Mouse (Mus musculus) neural tube, embryonic 15.5 days (tissue): Measurements from ENCODE around the gene Pramef20. TPM values are rescaled to one million over a fixed set of nuclear protein-coding genes. Genes with fewer than 3 reads are reported as not detected.
"Not testable (repeated sequence)": the region's sequence is repeated elsewhere in the genome, so short reads cannot be mapped to it uniquely, and the experiment has no call there.

Source experiments
- ATAC-seq: fragments of 200-750 bp; cut with Nextera tagmentation; 2 replicates; pipeline ENCODE4 v1.8.0; 2017; ENCODE audit warnings: mild to moderate bottlenecking, moderate TSS enrichment, moderate library complexity; ENCODE audit not compliant: low FRiP score
- H3K27ac ChIP-seq: fragments of 300-500 bp; sonication (generic); replicated peaks from 2 replicates; pipeline ENCODE4 v1.5.1; 2015; ENCODE audit warnings: mild to moderate bottlenecking, inconsistent platforms
- H3K27me3 ChIP-seq: fragments of 300-500 bp; sonication (generic); replicated peaks from 2 replicates; pipeline ENCODE4 v1.6.1; 2015; ENCODE audit warnings: inconsistent platforms
- H3K36me3 ChIP-seq: fragments of 300-500 bp; sonication (generic); 2 replicates; pipeline ENCODE4 v1.6.1; 2015; ENCODE audit warnings: inconsistent platforms
- H3K4me1 ChIP-seq: fragments of 300-500 bp; sonication (generic); 2 replicates; pipeline ENCODE4 v1.6.1; 2015; ENCODE audit warnings: inconsistent platforms
- H3K4me2 ChIP-seq: fragments of 300-500 bp; sonication (generic); 2 replicates; pipeline ENCODE4 v1.6.1; 2015; ENCODE audit warnings: inconsistent platforms, mild to moderate bottlenecking, moderate library complexity
- H3K4me3 ChIP-seq: fragments of 300-500 bp; sonication (generic); replicated peaks from 2 replicates; pipeline ENCODE4 v1.5.1; 2015; ENCODE audit warnings: mild to moderate bottlenecking, inconsistent platforms
- H3K9ac ChIP-seq: fragments of 300-500 bp; sonication (generic); replicated peaks from 2 replicates; pipeline ENCODE4 v1.6.1; 2015; ENCODE audit warnings: mild to moderate bottlenecking, inconsistent platforms
- H3K9me3 ChIP-seq: fragments of 300-500 bp; sonication (generic); replicated peaks from 2 replicates; pipeline ENCODE4 v1.6.1; 2016; ENCODE audit warnings: inconsistent platforms
- whole genome bisulfite sequencing: fragments of 180-500 bp; shearing (Covaris S2); methylation state at CpG from one replicate; pipeline ENCODE4 v1.1.7; 2015; ENCODE audit warnings: mixed read lengths; 5-methylcytosine and 5-hydroxymethylcytosine counted together
- polyA plus RNA-seq: library from polyadenylated mRNA; unstranded; fragments of >200 nt; fragmentation: Nextera tagmentation; extraction: Ambion mirVana; gene quantifications from 2 replicates; pipeline ENCODE4 v1.2.1, GENCODE M21; 2015

The Pramef20 gene
- polyA plus RNA-seq, result not detected in 2 replicates

- WGBS, result 56% methylated on average over 2 of the region's 2 CpGs
- H3K36me3 ChIP-seq, result no peaks in the 10 kb centered on the region
- no peak within 1 kb of the TSS for H3K4me3 ChIP-seq
Measured at GRCm38 (mm10) chr4:144377911-144378310, at the start of gene Pramef20. Gene Pramef20 (minus strand): TSS chr4:144377933.

DNA sequence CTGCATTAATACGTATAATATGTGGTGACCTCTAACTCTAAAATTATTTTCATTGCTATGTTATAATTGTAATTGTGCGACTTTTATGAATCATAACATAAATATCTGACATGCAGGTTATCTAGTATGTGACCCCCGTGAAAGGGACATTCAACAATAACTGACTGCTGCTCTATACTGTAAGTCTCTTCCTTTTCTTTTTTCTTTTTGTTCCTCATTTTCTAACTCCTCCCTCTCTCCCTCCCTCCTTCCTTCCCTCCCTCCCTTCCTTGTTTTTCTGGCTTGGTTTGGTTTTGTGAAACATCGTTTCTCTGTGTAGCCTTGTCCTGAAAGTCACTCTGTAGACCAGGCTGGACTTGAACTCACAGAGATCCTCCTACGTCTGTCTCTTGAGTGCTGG, 46.9 kb upstream of the Pramef20 start:
- Histone ChIP-seq H3K4me3 (no peak overlapping the region), H3K36me3 (no peaks in the 10 kb centered on the region), H3K9ac (no peak overlapping the region), H3K27ac (no peak overlapping the region), H3K27me3 (no peaks in the 10 kb centered on the region), H3K4me2 (no peak overlapping the region), H3K9me3 (no peaks in the 10 kb centered on the region), H3K4me1 (no peaks in the 10 kb centered on the region)
- no peak for ATAC-seq
- WGBS, result 79% methylated on average over 5 of the region's 5 CpGs

More at GRCm38 (mm10) chr4:144377911-144378310, at the start of gene Pramef20:
- H3K9me3 ChIP-seq, result 0 out of 2 replicates have a peak, but pooled peaks cover 5% of the 10 kb centered on the region
- H3K9ac ChIP-seq, result no peak within 1 kb of the TSS
- no peaks in the 10 kb centered on the region for H3K4me1 ChIP-seq
- no peak within 1 kb of the TSS for H3K4me2 ChIP-seq
- no peak within 1 kb of the TSS for H3K27ac ChIP-seq
- ATAC-seq, result no peak
- no peaks in the 10 kb centered on the region for H3K27me3 ChIP-seq

GRCm38 (mm10) chr4:144420644-144421043, 42.9 kb upstream of the Pramef20 start:
- Histone ChIP-seq H3K27me3 (no peaks in the 10 kb centered on the region), H3K9ac (no peak overlapping the region), H3K4me3 (no peak overlapping the region), H3K9me3 (0 out of 2 replicates have a peak, but pooled peaks cover 3% of the 10 kb centered on the region), H3K4me1 (no peaks in the 10 kb centered on the region), H3K27ac (no peak overlapping the region), H3K36me3 (no peaks in the 10 kb centered on the region), H3K4me2 (no peak overlapping the region)
- ATAC-seq, result no peak

- Histone ChIP-seq H3K4me1 (no peaks in the 10 kb centered on the region), H3K4me2 (no peak within 1 kb of the TSS), H3K36me3 (no peaks in the 10 kb centered on the region), H3K4me3 (no peak within 1 kb of the TSS), H3K9ac (no peak within 1 kb of the TSS), H3K9me3 (no peaks in the 10 kb centered on the region), H3K27ac (no peak within 1 kb of the TSS), H3K27me3 (no peaks in the 10 kb centered on the region)
- WGBS, result 87% methylated on average over 9 of the region's 9 CpGs
- ATAC-seq, result no peak
Measured at GRCm38 (mm10) chr4:144408290-144408689, 30.6 kb upstream of the Pramef20 start, which contains the start of gene Pramef12. Gene Pramef12 (minus strand): TSS chr4:144408464.

GRCm38 (mm10) chr4:144406261-144406660, 28.5 kb upstream of the Pramef20 start:
- no peak overlapping the region for H3K9ac ChIP-seq
- no peaks in the 10 kb centered on the region for H3K27me3 ChIP-seq
- H3K4me1 ChIP-seq, result no peaks in the 10 kb centered on the region
- no peaks in the 10 kb centered on the region for H3K9me3 ChIP-seq
- no peak overlapping the region for H3K4me3 ChIP-seq
- 63% methylated on average over 3 of the region's 3 CpGs for WGBS
- no peak for ATAC-seq
- no peaks in the 10 kb centered on the region for H3K36me3 ChIP-seq
- no peak overlapping the region for H3K4me2 ChIP-seq
- no peak overlapping the region for H3K27ac ChIP-seq

DNA sequence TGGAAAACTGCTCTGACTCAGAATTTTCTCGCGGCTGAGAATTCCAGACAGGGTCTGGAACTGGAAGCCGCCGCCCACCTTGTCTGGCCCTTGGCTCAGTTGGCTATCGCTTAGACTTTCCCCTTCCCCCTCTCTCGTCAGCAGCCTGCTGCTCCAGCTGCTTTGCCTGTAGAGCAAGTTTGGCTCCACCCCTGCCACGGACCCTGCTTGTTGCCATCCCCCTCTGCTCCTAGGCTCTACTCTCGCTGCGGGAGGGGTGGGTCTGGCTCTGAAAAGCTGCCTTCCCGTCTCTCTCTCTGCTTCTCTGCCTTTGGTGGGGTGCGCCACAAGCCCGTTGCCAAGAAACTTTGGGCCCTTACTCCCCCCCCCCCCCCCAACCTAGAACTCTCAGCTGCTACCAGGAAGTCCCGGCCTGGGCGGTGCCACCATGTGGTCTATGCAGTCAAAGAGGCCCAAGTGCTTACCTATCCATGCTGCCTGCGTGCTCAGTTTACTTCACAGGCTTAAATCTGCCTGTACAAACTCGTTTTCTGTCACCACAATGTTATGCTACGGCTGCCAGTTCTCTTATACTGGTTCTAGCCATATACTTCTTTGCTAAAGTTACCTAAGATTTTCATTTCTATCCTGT, 26.8 kb upstream of the Pramef20 start:
- 9% methylated on average over 17 of the region's 17 CpGs for WGBS
- Histone ChIP-seq H3K4me3 (peak overlapping the region; percentile 11; the same call in 1 of the 2 replicates), H3K4me1 (no peaks in the 10 kb centered on the region), H3K36me3 (no peaks in the 10 kb centered on the region), H3K9me3 (no peaks in the 10 kb centered on the region), H3K9ac (no peak overlapping the region), H3K27ac (no peak overlapping the region), H3K4me2 (peak overlapping the region; percentile 48), H3K27me3 (no peaks in the 10 kb centered on the region)
- ATAC-seq, result no peak

DNA sequence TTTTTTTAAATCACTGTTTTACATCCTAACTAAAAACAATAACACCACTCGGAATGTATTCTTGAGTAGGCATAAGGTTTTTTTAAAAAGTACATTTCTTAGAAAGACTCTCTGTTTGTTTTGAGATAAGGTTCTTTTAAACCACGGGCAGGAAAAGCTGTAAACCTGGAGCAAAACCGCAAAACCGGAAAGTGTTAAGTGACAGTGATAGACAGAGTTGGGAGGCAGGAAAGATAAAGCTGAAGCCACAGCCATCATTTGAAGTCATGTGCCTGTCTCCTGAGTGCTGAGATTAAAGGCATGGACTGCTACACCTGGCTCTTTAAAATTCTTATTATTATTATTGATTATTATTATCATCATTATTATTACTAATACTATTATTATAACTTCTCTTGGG, 25.0 kb upstream of the Pramef20 start:
- H3K4me3 ChIP-seq, result no peak overlapping the region
- H3K36me3 ChIP-seq, result no peaks in the 10 kb centered on the region
- no peaks in the 10 kb centered on the region for H3K27me3 ChIP-seq
- H3K27ac ChIP-seq, result no peak overlapping the region
- no peak overlapping the region for H3K4me2 ChIP-seq
- H3K9ac ChIP-seq, result no peak overlapping the region
- no peak for ATAC-seq
- H3K9me3 ChIP-seq, result no peaks in the 10 kb centered on the region
- H3K4me1 ChIP-seq, result no peaks in the 10 kb centered on the region
- 83% methylated on average over 4 of the region's 4 CpGs for WGBS

GRCm38 (mm10) chr4:144396316-144396715, 18.6 kb upstream of the Pramef20 start:
- Histone ChIP-seq H3K4me1 (no peaks in the 10 kb centered on the region), H3K36me3 (no peaks in the 10 kb centered on the region), H3K9me3 (peaks cover 18% of the 10 kb centered on the region; the same call in 1 of the 2 replicates), H3K4me3 (no peak overlapping the region), H3K4me2 (no peak overlapping the region), H3K9ac (no peak overlapping the region), H3K27ac (no peak overlapping the region), H3K27me3 (no peaks in the 10 kb centered on the region)
- no peak for ATAC-seq
- 26% methylated on average over 3 of the region's 3 CpGs for WGBS

DNA sequence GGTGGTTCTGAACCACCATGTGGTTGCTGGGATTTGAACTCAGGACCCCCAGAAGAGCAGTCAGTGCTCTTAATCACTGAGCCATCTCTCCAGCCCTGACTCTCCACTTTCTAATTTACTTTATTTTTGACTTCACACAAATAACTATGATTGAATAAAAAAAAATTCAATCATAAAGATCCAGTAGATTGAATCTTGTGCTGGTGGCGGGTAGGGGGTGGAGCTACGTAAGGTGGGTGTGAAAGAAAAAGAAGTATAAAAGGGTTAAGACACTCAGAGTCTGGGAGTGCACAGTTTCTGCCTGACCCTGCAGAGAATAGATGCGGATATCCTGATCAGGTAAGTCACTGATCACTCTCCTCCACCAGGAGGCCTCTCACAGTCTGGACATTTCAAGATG, 20.1 kb downstream of the Pramef20 start, which contains the start of gene Gm13119:
Gm13119 (plus strand) TSS at position 301 of the 400 bp plus-strand sequence.
- not testable (repeated sequence) for H3K36me3 ChIP-seq

GRCm38 (mm10) chr4:144335856-144336255, 41.9 kb downstream of the Pramef20 start:
- not testable (repeated sequence) for H3K4me2 ChIP-seq, H3K27me3 ChIP-seq
- 93% methylated on average over 2 of the region's 3 CpGs for WGBS

More for the DNA sequence above, 20.1 kb downstream of the Pramef20 start, which contains the start of gene Gm13119:
- WGBS, result 88% methylated on average over 3 of the region's 3 CpGs
- H3K4me2 ChIP-seq, H3K9me3 ChIP-seq, H3K4me1 ChIP-seq, H3K9ac ChIP-seq, H3K27me3 ChIP-seq, H3K27ac ChIP-seq, ATAC-seq, H3K4me3 ChIP-seq: not testable (repeated sequence)

DNA sequence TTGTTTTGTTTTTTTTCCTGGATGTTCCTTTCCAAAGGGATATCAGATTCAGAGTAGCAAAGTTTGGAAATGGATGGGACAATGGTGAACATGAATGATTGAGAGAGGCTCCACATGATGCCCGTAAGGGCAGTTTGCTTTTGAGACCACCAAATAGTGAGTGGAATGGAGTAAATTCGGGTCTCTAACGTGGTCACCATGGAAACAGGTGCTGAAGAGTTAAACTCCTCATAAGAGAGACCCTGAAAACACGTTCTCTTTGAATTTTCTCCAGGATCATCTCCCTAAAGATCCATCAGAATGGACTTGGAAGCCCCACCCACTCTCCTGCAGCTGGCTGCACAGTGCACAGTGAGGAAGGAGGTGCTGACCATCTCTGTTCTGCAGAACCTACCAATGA, 47.8 kb downstream of the Pramef20 start, which contains the start of gene Gm13128:
Gm13128 (plus strand) TSS at position 301 of the 400 bp plus-strand sequence.
- not testable (repeated sequence) for H3K4me3 ChIP-seq, H3K27me3 ChIP-seq
- 62% methylated on average over 4 of the region's 4 CpGs for WGBS

More at GRCm38 (mm10) chr4:144335856-144336255, 41.9 kb downstream of the Pramef20 start:
- not testable (repeated sequence) for H3K9ac ChIP-seq, H3K4me1 ChIP-seq, H3K27ac ChIP-seq, H3K36me3 ChIP-seq, ATAC-seq, H3K9me3 ChIP-seq, H3K4me3 ChIP-seq

More for the DNA sequence above, 47.8 kb downstream of the Pramef20 start, which contains the start of gene Gm13128:
- not testable (repeated sequence) for ATAC-seq, H3K4me2 ChIP-seq, H3K9ac ChIP-seq, H3K9me3 ChIP-seq, H3K27ac ChIP-seq, H3K36me3 ChIP-seq, H3K4me1 ChIP-seq
